Mouse (Mus musculus) embryo, embryonic 11.5 days (tissue): ENCODE measurements around the gene Plcb1.
"Not testable (repeated sequence)": the region's sequence is repeated elsewhere in the genome, so short reads cannot be mapped to it uniquely, and the experiment has no call there.

Source experiments
- DNase-seq: peaks from one replicate; pipeline ENCODE4 v3.0.0-alpha.2; 2012; ENCODE audit warnings: low read depth, low spot score

Gene Plcb1

GRCm38 (mm10) chr2:135305736-135306471 lies 520.0 kb downstream of the Plcb1 start:
- no peak for DNase-seq

GRCm38 (mm10) chr2:135306472-135306771 lies 520.6 kb downstream of the Plcb1 start:
- no peak for DNase-seq

- DNase-seq: no peak
Measured at GRCm38 (mm10) chr2:135307787-135308186, 521.9 kb downstream of the Plcb1 start.

GRCm38 (mm10) chr2:135315980-135316379 lies 530.1 kb downstream of the Plcb1 start:
- DNase-seq: no peak

- no peak for DNase-seq
Measured at GRCm38 (mm10) chr2:135318136-135318535, 532.3 kb downstream of the Plcb1 start.

GRCm38 (mm10) chr2:135323276-135323954 lies 537.5 kb downstream of the Plcb1 start:
- no peak for DNase-seq

- peak; percentile 71 for DNase-seq
Measured at GRCm38 (mm10) chr2:135323955-135324302, 538.1 kb downstream of the Plcb1 start.

GRCm38 (mm10) chr2:135328756-135329155 lies 542.9 kb downstream of the Plcb1 start:
- peak; percentile 51 for DNase-seq

GRCm38 (mm10) chr2:135329782-135330545 lies 544.1 kb downstream of the Plcb1 start:
- DNase-seq: peak; percentile 59

- DNase-seq: no peak
Measured at GRCm38 (mm10) chr2:135331868-135332267, 546.0 kb downstream of the Plcb1 start.

GRCm38 (mm10) chr2:135356311-135356710 lies 570.4 kb downstream of the Plcb1 start:
- DNase-seq: peak; percentile 9

GRCm38 (mm10) chr2:135361798-135362197 lies 575.9 kb downstream of the Plcb1 start:
- DNase-seq: peak; percentile 35

- DNase-seq: no peak
Measured at GRCm38 (mm10) chr2:135362948-135363347, 577.1 kb downstream of the Plcb1 start.

GRCm38 (mm10) chr2:135370259-135370835 lies 584.5 kb downstream of the Plcb1 start:
- no peak for DNase-seq

- not testable (repeated sequence) for DNase-seq
Measured at GRCm38 (mm10) chr2:135380796-135381195, 594.9 kb downstream of the Plcb1 start.

- no peak for DNase-seq
Measured at GRCm38 (mm10) chr2:135381396-135381795, 595.5 kb downstream of the Plcb1 start.

- no peak for DNase-seq
Measured at GRCm38 (mm10) chr2:135387990-135388389, 602.1 kb downstream of the Plcb1 start.

- DNase-seq: no peak
Measured at GRCm38 (mm10) chr2:135394698-135395097, 608.8 kb downstream of the Plcb1 start.

GRCm38 (mm10) chr2:135396375-135396774 lies 610.5 kb downstream of the Plcb1 start:
- DNase-seq: no peak

- no peak for DNase-seq
Measured at GRCm38 (mm10) chr2:135397970-135398369, 612.1 kb downstream of the Plcb1 start.

GRCm38 (mm10) chr2:135399760-135400159 lies 613.9 kb downstream of the Plcb1 start:
- DNase-seq: no peak

GRCm38 (mm10) chr2:135402916-135403315 lies 617.0 kb downstream of the Plcb1 start:
- DNase-seq: no peak
